Mouse (Mus musculus): Measurements from ENCODE around the gene March6.

The March6 gene

DNA sequence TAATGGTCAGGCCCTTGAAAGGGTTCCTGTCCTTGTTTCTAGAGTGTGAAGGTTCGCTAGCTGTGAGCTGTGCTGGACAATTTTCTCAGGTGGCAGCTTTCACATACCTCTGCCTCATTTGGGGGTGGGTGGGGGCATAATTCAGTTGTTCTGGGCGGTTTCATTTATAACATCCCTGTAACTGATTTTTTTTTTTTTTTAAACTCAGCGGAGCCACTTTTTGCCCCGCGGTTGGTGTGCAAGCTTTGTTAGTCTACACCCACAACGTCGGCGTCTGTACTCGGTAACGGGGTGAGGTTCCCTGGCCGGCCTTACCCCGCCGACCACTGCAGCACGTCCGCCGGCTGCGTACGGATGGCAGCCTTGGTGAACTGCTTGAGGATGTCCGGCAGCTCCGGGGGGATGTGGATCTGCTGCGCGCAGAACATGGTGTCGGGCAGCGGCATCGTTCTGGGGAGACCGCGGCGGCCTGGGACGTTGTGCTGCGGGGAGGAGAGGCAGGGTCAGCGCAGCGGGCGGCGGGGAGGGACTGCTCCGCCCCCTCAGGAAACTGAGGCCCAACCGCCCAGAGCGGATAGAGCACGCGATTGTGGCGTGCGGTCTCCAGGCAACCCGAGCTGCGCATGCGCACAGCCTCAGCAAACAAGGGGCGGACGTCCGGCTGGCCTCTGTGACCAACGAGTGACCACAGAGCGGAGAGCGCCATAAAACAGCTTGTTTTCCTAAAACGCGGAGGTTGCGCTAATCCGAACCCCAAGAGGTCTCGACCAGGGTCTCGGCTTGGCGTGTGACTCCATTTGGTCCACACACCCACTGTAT lies 77.5 kb downstream of the March6 start, which contains the start of gene Ropn1l:
TSS of gene Ropn1l (minus strand) at position 640 of the 819 bp plus-strand sequence.
- peak; percentile 85 for DNase-seq (ENCODE audit: low spot score)

DNA sequence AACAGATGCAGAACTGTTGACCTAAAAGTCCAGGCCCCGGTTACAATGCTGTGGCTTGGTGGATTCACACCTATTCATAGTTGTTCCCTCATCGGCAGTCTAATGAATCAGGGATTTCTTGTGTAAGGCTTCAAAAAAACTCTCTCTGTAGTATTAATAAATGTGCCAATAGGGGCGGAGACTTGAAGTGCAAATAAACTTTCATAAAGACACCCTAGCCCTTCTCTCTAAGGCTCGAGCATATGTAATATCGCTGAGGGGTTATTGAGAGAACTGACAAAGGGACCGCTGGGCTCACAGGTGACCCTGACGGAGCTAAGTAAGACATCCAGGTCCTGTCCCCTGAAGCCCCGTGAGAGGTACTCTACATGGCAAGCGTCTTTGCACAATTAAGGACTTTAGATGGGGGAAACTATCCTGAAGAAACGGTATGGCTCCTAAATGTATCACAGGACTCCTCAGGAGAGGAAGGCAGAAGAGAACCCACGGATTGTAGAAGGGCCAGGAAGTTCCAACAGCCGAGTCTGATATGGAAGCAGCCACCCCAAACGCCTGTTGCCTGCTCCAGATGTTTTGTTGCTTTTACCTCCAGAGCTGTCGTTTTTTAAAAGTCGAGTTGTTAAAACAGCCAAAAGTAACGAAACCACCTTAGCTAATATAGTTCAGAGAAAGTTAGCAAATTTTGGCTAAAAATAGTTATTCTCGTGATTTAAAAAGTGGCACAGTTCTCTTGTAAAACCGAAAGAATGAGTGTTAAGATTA lies 78.3 kb downstream of the March6 start:
- no peak for DNase-seq (ENCODE audit: low spot score)

DNA sequence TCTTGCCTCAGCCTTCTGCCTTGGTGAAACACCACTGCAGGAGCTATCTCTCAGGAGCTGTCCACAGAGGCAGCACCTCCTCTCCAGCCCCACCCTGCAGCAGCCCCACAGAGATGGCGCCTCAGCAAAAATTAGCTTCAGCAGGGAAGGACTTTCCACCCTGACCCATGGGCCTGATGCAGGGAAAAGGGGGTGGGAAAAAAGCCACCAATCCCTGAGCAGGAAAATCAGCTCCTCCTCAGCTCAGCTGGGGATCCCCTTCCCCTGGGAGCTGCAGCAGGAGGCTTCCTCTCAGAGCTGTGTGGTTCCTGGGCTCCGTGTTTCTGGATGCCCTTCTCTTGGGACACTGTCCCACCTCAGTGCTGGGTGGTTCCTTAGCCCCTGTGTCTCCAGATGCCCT lies 81.1 kb downstream of the March6 start:
- no peak for DNase-seq (ENCODE audit: low spot score)

DNA sequence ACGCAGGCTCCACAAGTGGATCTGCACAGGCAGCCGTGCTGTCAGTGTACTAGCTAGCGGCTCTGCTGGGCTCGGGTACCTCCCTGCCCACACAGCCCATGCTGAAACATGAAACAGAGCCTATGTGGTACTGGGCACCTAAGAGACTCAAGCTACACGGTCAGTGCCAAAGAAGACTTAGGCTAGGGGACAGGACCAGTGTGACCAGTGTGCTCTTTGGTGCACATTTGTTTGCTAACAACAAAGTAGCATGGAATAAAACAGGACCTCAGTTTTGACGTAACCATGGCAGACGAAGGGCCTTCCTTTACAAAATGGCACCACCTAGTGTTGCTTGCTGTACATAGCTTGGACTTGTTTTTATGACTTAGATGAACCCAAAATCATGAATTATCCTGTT lies 83.7 kb downstream of the March6 start:
- peak; percentile 60 for DNase-seq (ENCODE audit: low spot score)

DNA sequence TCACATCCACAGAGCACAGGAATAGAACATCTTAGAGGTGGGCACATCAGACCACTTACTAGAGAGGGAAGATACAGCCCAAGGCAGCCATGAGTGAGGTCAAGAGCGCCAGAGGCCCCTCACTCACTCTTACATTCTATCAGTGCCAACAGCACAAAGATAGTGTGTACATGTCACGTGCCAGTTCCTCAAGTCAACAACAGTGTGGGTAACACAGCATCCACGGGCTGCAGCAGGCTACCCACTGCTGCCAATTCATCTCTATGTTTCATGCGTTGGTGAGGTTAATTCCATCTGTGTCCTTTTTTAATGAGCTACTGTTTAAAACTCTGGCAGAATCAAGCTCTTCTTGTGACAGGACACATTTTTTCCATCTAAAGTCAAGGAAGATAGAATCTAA lies 88.2 kb downstream of the March6 start:
- DNase-seq (ENCODE audit: low spot score), result no peak

DNA sequence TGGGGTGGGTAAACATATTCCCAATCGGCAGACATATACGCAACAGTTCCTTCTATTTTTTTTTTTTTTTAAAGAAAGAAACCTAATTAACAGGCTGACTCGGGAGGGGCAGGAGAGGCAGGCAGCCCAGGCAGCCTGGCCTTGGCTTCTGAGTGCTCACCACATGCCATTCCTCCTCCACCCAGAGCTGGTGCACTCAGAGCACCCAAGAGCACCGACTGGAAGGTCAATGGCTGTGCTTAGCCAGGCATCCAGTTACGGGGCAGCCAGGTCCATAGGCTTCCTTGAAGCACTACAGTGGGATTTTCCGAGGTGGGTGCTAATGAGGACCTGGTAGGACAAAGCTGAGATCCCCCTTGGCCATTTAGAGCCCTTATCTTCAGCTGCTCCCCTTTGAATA lies 88.9 kb downstream of the March6 start:
- no peak for DNase-seq (ENCODE audit: low spot score)

DNA sequence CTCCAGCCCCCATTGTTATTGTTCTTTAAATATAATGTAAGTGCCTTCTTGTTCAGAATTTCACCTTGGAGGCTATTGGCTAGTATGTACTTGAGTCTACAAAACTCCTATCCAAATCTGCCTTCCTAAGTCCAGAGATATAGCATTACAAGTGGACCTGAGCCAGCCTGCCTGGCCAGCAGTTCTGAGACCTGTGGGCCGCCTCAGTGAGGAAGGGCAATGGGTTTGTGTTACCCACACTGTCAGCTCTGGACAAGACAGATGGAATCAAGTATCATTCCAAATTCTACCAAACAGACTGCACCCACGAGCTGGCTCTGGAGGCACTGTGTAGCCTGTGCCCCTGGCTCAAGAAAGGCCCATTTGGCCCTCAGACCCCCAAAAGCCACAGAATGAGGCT lies 94.0 kb downstream of the March6 start:
- DNase-seq (ENCODE audit: low spot score), result no peak

DNA sequence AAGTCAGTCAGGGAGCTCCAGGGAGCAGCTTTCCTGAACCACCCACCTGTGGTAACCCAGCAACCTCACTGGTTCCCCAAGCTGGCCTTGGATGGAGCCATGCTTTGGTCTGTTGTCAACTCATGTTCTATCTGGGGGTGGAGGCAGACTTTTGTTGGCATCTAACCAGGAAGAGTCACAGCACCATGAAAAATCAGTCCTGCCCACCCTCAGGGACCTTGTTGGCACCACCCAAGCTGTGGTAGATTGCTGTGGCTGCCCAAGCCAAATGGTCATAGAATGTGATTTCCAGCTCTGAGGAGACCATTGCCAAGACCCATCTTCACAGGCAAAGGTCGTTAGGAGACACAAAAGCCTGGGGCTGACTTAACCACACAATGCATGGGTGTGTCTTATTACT lies 94.8 kb downstream of the March6 start:
- DNase-seq (ENCODE audit: low spot score), result no peak

DNA sequence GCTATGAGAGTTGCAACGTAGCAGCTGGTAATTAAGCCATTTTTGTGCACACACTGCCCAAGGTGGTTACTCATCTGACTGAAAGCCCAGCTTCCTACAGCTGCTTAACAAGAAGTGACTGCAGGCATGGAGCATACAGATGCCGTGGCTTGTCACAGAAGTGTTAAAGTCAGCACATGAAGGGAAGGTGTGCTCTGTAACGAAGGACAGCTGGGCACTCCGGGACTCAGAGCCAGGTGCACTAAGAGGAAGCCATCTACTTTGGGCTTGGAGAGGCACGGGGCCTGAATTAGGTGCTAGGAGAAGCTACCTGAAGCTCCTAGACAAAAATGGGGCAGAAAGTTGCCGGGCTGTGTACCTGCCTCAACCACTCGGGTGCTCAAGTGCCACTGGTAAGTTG lies 97.1 kb downstream of the March6 start:
- no peak for DNase-seq (ENCODE audit: low spot score)

DNA sequence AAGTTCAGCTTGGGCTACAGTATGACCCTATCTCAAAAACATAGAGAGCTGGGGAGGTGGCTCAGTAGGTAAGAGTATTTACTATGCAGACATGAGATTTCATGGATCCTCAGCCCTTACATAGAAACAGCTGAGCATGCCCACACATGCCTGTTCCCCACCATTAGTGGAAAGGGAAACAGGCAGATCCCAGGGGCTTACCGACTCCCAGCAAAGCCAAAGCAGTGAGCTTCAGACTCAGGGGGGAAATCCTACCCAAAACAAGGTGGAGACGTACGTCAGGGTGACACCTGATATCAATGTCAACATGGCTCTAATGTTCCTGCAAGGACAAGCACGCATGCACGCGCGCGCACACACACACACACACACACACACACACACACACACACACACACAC lies 99.0 kb downstream of the March6 start:
- DNase-seq (ENCODE audit: low spot score), result no peak

DNA sequence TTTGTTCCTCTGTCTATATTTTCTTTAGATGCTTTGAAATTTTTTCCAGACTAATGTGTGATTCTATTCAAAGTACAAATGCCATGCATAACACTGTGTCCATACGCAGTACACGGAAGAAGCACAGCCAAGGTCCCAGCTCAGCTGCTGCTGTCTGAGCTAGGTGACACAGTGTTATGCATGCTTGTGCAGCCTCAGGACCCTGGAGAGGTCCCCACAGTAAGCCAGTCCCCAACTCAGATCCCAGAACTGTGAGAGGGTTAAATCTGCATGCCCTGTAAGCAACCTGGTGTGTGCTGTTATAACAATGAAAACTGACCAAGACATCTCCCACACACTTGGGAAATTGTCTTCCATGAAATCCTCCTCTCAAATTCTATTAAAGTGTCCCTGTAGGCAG lies 100.8 kb downstream of the March6 start:
- no peak for DNase-seq (ENCODE audit: low spot score)

DNA sequence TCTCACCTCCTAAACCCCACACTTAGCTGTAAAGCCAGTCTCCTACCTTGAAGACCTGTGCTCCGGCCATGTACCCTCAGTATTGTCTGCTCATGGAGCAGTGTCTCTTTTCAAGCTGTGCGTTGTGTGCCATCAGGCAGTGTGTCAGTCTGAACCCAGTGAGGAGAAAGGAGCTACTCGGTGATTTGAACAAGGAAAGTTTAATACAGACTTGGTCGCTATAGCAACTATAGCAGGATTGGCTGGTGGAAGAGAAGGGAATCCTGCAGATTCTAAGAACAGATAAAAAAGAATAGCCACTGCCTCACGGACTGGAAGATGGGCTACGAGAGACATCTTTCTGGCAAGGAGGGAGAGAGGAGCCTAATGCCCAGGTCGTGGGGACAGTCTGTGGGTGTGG lies 101.4 kb downstream of the March6 start:
- no peak for DNase-seq (ENCODE audit: low spot score)

DNA sequence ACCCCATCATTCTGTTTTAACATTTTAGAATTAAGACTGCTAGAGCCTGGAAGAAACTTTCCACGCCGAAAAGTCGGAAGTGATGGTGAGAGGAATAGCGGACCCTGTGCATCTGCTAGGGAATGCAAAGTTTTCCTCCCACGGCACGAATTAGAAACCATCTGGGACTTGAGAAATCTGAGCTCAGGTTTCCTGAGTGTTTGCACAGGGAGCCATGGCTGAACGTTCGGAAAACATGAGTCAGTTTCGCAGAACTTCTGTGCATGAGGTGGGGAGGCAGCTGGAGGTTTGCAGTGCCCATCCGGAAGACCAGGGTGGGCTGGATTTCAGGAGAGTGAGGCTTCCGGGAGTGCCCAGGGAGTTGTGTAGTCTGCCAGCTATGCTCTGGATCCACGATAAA lies 102.3 kb downstream of the March6 start:
- peak; percentile 68 for DNase-seq (ENCODE audit: low spot score)

DNA sequence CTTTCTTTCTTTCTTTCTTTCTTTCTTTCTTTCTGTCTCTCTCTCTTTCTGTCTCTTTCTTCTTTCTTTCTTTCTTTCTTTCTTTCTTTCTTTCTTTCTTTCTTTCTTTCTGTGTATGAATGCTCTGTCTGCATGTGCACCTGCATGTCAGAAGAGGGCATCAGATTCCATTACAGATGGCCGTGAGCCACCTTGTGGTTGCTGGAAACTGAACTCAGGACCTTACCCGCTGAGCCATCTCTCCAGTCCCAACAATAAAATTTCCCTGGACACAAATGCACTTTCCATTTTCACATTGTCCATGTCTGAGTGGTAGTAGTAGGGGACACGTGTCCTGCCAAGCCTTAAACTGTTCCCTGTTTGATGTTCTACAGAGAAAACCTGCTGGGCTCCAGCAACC lies 103.5 kb downstream of the March6 start:
- DNase-seq (ENCODE audit: low spot score), result no peak

DNA sequence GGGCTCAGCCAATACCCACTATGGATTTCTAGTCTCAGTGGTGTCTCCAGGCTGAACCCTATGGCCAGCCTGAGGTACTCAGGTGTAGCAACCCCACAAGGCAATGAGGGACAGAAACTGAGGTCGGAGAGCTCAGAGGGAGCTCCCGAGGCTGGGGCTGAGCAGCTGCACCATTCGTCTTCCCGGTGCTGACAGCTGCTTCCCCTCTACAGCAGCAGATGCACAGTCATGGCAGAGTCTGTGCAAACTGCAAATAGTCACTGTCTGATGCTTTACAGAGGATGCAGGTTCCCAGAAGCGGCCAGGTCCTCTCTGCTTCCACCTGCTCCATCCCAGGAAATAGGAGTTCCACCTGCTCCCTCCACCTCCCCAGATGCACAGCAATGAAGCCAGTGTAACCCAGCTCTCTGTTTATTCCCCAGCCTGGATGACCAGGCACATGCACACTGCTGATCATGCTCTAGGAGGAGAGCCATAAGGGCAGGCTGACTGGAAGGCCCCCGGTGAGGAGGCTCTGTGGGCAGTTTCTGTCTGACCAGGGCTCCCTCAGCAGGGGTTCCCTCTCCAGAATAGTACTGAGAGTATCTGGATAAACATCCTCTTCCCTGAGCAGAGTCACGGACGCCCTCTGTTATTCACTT lies 104.7 kb downstream of the March6 start:
- DNase-seq (ENCODE audit: low spot score), result no peak

DNA sequence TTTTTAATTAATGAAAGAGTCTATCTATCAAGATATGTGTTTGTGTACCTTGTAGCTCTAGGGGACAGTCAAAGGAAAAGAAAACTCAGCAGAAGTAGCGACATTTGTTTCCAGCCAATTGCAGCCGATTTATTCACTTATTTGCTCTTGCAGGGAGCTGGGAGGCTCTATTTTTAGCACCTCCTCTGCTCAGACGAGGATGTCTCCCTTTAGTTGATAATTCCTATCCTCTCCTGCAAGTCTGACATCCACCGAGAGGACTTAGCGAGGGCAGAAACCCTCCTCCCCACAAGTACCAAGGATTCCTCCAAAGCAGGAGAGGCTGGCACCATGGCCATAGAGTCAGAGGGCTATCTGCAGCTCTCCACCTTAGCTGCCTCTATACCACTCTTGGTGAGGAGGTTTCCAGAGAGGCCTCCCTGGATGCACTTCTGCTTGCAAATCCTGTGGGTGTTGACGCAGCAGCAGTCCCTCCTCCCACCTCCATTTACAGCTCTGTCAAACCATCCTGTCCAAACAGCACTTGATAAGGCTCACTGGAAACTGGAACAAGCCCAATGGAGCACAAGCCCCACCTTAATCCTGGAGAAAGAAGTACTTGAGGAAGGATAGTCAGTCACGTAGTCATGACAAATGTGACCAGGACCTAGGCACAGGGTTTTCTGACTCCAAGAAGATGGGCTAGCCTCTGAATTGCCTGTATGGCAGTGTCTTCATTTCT lies 108.0 kb downstream of the March6 start:
- DNase-seq (ENCODE audit: low spot score), result no peak

DNA sequence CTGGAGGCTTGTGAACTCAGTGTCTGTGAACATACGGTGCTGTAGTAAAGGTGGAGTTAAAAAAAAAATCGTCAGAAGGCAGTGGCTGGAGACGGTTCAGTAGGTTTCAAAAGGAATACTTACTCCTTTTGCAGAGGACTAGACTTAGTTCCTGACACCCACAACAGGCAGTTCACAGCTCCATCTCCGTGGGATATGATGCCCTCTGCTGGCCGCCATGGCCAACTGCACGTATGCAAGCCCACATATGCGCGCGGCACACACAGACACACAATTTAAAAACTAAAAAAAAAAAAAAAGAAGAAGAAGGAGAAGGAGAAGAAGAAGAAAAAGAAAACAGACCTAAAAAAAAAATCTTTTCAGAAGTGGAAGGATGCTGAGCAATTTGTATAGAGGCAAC lies 111.8 kb downstream of the March6 start:
- DNase-seq (ENCODE audit: low spot score), result no peak

DNA sequence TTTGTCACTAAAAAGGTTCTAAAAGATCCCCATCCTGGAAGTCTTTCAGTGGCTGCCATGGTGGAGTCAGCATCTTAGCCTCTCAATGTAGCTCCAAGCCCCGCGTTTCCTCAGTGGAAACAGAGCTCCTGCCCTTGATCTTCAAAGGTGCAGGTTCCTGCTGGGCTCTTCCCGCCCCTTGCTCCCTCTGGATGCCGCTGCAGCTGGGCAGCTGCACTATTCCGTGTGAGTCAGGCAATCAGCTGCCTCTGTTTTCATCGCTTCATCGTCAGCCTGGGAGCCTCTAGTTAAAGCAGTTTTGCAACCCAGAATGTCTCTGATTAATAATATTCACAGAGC lies 112.2 kb downstream of the March6 start:
- no peak for DNase-seq (ENCODE audit: low spot score)

DNA sequence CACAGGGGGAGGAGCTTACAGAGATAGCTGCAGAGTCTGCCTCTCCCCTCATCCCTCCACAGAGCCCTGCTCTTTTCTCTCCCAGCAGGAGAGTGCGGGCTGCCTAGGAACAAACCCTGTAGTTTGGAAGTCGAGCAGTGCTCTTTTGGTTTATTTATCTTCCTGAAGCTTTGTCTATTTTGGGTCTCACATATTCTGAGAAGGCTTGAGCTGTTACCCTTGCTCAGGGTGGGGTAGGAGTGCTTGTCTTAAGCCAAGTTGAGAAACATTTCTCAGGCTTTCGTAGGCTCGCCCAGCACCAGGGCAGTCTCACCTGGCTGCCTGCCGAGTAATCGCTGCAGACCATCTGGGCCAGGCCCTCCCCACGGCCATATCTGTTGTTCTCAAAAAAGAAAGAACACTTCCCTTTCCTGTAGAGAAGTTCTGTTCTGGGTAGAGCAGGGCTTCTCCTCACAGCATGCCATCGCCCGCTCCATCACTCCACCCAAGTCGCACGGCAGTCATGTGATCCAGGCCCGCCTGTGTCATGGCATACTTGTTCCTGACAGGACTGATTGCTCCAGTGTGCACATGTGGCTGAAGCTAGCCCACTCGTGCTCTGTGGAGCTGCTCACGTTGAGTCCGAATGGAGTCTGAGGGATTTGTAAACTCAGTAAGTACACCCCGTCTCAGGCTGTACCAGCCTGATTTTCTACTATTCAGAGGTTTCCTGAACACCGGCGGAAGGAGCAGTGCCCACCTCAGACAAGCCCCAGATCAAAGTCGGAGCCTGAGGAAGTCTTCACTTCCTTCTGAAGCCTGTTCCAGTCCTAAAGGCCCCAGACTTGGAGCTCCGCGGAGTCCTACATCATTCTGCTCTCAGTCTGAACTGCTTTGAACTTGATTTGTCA lies 112.8 kb downstream of the March6 start:
- DNase-seq (ENCODE audit: low spot score), result no peak

DNA sequence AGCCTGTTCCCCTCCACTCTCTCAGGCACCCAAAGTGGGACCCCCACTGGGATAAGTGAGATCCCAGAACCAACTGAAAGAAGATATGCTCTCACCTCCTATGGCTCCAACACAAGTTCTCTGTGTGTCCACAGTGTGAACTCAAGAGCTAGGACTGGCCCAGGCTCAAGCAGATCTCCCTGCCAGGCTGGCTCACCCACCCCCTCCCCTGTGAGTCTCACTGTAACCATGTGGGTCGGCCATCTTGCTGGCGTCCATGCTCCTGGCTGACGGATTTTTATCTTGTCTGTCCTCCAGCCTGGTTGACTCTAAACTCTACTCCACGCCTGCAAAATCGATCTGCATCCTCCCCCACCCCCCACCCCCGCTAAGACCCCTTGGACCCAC lies 113.5 kb downstream of the March6 start:
- no peak for DNase-seq (ENCODE audit: low spot score)

DNA sequence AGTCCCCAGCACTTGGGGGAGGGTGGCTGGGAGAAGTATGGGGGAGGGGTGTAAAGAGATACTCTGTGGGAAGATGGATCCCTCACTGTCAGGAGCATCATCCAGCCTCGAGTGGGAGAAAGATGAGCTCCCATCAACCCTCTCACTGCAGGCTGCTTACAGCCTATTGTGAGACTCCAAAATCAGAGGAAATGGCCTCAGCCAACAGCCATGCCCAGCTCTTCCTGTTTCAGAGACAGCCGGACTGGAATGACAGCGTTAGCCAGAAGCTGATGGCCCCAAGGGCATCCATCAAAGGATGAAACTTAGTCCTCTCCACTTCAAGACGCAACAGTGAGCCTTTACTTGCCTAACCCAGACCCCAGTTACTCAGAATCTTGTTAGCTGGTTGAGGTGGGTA lies 115.7 kb downstream of the March6 start:
- DNase-seq (ENCODE audit: low spot score), result no peak
